Mouse (Mus musculus) liver, embryonic 14.5 days (tissue): ENCODE data around the gene Vmp1.

Experiments used
- CTCF ChIP-seq: IDR thresholded peaks from 2 replicates; pipeline ENCODE4 v1.5.1; 2016; ENCODE audit warnings: antibody characterized with exemption, low read depth, control low read depth
- EP300 ChIP-seq: IDR thresholded peaks from 2 replicates; pipeline ENCODE4 v1.6.1; 2016; ENCODE audit warnings: antibody characterized with exemption, low read depth

GRCm38 (mm10) chr11:86678957-86679356 lies 4.7 kb downstream of the Vmp1 start:
- TF ChIP-seq EP300 (no peak), CTCF (no peak)
